Mouse (Mus musculus) adrenal gland, postnatal 10 days (tissue): ENCODE measurements around the gene Ptbp3. TPM values are rescaled to one million over a fixed set of nuclear protein-coding genes. Genes with fewer than 3 reads are reported as not detected.
A peak's percentile ranks its signal among the peaks of the same experiment; 100 is the strongest.

Experiments
- DNase-seq: peaks from one replicate; pipeline ENCODE4 v3.0.0; 2021; ENCODE audit warnings: mixed read lengths
- total RNA-seq, 2 experiments: library from RNA; stranded (reverse); gene quantifications; 2 replicates each; pipeline ENCODE4 v1.2.3; 2021

The Ptbp3 gene
- total RNA-seq, 2 experiments from 2014 or later = 115 TPM

DNA sequence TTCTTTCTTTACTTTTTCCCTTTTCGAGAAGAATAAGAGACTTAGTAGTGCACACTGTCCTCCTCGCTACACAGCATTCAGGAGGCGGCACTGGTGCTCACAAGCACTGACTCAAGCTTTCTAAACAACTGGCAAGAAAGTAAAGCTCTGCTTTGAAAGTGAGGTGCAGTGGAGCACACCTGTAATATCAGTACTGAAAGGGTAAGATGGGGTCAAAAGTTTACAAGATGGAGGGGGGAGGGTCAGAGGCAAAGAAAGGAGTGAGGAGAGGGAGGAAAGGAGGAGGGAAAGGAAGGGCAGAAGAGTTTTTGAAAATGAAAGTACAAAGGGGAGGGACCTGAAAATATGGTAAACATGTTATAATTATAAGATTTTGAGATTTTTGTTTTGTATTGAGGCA, 43.7 kb downstream of the Ptbp3 start:
- DNase-seq = no peak

GRCm38 (mm10) chr4:59491097-59491496, 58.1 kb downstream of the Ptbp3 start:
- DNase-seq = no peak

GRCm38 (mm10) chr4:59471306-59471705, 77.9 kb downstream of the Ptbp3 start:
- no peak for DNase-seq

DNA sequence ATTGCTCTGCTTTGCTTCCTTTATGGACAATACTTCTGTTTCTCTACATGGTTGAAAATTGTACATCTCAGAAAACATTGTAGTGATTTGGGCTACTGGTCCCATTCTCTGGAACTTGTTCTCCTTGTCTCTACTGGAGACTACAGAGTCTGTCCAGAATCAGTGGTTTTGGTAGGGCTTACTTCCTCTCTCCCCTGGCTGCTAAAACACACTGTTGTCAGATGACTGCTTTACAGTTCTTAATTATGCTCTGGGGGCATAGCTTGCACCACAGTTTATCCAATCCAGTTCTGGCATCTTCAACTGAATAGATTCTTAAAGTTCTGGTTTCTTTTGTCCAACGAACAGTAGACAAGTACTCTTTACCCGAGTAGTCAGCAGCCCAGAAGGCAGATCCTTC, 83.7 kb downstream of the Ptbp3 start:
- DNase-seq = no peak

- DNase-seq = no peak
Measured at GRCm38 (mm10) chr4:59464661-59465060, 84.5 kb downstream of the Ptbp3 start.

DNA sequence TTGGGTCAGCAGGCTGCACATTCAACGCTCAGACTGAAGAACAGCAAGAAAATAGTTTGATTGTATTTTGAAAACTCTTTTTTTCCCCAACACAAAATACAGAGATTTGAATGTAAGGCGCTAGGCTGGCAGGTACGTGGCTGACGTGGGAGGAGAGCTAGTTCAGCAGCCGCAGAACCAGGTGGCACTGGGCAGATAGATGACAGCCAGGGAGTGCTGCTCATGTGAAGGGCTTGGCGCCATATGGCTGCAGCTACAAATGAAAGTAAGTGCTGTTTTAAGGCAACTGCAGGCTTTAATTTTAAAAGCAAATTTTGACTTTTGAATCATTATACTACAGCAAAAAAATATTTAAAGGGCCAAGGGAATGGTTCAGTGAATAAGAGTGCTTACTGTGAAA, 86.7 kb downstream of the Ptbp3 start:
- DNase-seq = no peak

DNA sequence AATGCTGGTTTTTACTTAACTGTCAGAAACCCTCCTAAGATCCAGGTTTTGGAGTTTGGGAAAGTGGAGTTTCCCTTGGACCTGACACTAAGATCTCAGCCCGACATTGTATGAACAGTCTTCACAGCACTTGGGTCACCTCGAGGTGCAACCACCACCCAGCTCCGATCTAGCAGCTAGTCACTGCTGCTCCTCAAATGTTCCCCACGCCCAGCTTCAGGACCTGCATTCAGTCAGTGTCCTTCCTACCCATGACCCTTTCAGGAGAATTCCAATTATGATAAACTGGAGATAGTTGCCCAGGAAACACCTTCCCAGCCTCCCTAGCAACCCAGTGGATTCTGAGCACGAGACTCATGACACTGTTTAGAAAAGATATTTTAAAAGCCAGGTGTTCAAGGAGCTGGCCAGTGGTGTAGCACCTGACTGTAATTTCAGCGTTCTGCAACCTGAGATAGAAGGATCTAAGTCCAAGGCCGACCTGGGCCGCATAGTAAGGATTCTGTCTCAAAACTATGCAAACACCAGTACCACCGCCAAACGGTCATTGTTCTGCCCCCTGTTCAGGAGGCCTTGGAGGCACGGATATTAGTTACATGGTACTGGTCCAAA, 87.9 kb downstream of the Ptbp3 start:
- no peak for DNase-seq

DNA sequence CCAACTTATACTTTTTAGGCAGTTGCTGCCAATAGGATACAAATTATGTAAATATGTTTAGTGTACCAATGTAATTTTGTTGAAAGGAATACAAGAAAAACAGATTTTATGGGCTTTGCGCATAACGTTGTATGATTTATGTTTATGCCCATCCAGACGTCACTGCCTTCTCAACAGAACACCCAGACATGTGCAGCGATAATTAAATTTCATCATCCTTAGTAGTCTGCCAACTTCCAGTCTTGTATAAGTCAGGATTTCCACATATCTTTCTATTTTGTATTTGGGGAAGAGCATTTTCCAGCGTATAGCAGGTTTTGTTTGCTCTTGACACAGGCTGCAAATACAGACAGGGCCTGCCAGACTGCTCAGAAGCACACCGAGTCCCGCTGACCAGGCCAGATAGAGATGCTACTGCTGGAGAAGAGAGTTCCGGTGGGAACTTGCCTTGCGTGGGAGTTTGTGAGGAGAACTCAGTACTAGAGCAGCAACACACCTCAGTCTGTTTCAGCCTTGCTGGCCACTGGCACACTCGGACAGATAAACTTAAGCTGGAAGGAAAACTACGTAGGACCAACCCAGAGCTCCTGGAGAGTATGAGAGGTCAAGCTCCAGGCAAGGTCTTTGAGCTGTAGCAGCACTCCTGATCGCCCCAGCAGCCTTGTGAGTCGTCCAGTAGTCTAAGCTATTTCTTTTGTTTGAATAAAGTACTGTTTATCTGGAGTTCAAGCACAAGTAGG, 89.8 kb downstream of the Ptbp3 start:
- DNase-seq = no peak

GRCm38 (mm10) chr4:59457941-59458340, 91.2 kb downstream of the Ptbp3 start:
- DNase-seq = peak; percentile 76

GRCm38 (mm10) chr4:59457091-59457490, 92.1 kb downstream of the Ptbp3 start:
- DNase-seq = no peak

GRCm38 (mm10) chr4:59455465-59455864, 93.7 kb downstream of the Ptbp3 start:
- DNase-seq = no peak

GRCm38 (mm10) chr4:59454046-59454445, 95.1 kb downstream of the Ptbp3 start:
- DNase-seq = no peak

GRCm38 (mm10) chr4:59452503-59452933, 96.6 kb downstream of the Ptbp3 start:
- no peak for DNase-seq

- DNase-seq = no peak
Measured at GRCm38 (mm10) chr4:59450906-59451305, 98.3 kb downstream of the Ptbp3 start.

GRCm38 (mm10) chr4:59450234-59450854, 98.8 kb downstream of the Ptbp3 start:
- DNase-seq = no peak

GRCm38 (mm10) chr4:59447296-59447695, 101.9 kb downstream of the Ptbp3 start:
- DNase-seq = no peak

DNA sequence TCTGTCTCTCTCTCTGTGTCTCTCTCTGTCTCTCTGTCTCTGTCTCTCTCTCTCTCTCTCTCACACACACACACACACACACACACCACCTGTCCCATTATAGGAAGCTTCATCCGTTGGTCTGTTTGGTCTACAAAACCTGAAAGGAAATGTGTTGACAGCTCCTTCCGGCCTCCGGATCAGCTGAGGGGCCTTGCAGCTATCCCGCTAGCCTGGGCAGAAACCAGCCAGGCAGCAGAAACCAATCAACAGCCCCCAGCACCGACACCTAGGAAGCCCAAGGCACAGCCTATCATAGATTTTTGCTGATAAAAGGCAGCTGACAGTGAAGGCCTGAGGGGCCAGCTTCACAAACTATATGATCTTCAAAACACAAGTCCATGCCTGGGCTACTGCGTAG, 103.6 kb downstream of the Ptbp3 start:
- no peak for DNase-seq

DNA sequence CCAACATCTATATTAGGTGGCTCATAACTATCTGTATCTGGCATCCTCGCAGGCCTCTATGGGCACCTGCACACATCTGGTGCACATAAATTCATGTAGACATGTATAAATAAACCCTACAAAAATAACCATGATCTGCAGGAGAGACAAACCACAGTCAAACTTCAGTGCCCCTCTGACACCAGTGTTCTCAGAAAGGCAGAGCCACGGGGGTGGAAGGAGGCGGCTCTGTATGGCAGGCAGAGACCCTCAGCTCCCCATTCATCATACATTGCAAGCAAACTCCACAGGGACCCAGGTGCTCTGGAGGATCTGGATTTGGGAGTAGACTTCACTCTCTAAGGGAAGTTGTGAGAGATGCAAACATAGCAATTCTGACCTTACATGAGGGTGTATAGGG, 104.2 kb downstream of the Ptbp3 start:
- DNase-seq = no peak

DNA sequence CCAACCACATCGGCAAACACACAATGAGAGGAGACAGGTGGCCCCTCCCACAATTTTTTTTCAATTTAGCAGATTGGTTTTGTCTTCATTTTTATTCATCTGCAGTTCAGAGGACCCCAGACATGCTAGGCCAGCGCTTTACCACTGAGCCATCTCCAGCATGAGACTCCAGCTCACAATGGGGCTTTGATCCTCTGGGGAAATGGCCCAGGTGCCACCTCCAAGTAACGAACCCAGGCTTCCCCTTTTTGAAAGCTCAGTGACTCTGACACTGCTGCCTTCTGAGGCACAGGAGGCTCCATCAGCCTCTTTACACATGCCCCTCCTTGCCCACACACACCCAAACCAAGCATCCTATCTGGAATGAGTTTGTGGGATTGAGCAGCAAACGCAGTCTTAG, 105.1 kb downstream of the Ptbp3 start:
- DNase-seq = no peak

- no peak for DNase-seq
Measured at GRCm38 (mm10) chr4:59441265-59441664, 107.9 kb downstream of the Ptbp3 start.

DNA sequence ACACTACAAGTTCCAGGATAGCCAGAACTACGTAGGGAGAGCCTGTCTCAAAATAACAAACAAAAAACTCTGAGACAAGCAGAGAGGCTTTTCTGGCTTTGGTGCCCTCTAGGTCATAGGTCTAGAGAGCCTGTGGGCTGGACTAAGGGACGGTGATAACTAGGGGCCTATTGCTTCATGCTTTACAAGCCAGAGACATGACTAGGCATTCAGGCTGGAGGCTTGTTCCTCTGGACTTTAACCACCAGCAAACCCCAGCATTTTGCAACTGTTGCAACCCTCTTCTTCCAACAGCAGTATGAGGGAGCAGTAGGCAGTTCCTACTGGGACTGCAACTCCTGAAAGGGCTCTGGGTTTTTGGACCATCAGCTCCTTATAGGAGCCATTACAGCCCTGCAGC, 109.2 kb downstream of the Ptbp3 start:
- peak; percentile 20 for DNase-seq

DNA sequence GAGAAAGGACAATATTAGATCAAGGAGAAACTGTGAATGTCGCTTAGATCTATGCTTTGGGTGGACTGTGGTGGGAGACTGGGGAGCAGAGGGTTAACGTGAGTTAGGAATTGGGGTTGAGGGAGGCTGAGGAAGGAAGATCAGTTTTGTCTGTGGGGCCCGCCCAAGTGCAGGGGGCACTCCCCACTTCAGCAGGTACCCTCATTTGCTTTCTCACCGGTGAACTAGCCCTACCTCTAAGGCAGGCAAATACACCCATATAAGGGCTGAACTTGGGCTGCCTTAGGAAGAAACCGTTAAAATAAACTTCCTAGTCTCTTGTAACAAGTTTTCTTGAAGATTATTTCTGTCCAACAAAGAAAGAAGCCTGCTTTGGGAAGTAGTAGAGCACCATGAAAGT, 110.1 kb downstream of the Ptbp3 start:
- no peak for DNase-seq

GRCm38 (mm10) chr4:59437990-59438854, 110.9 kb downstream of the Ptbp3 start, which contains the start of gene Susd1:
Gene Susd1, minus strand, starts transcription at chr4:59438633.
- DNase-seq = peak; percentile 80
